Mouse (Mus musculus) heart, postnatal 25 days (tissue): Measurements from ENCODE around the gene H2-Q1. TPM values are rescaled to one million over a fixed set of nuclear protein-coding genes. Genes with fewer than 3 reads are reported as not detected.
"Not testable (repeated sequence)": the region's sequence is repeated elsewhere in the genome, so short reads cannot be mapped to it uniquely, and the experiment has no call there.

Source experiments
- DNase-seq: peaks from one replicate; pipeline ENCODE4 v3.0.0; 2022; ENCODE audit warnings: low spot score
- intact Hi-C: fragments of 180-260 bp; cut with DNase I; formaldehyde crosslinking; loops from one replicate; pipeline ENCODE4 v1.15.1; 2025
- total RNA-seq, 2 experiments: library from RNA; stranded (reverse); gene quantifications; 2 replicates each; pipeline ENCODE4 v1.2.3; 2021

The H2-Q1 gene
- 1 to 10 TPM in 1 of 2 experiments, under 1 TPM in 1; 0.23 to 1.1 TPM for total RNA-seq

DNA sequence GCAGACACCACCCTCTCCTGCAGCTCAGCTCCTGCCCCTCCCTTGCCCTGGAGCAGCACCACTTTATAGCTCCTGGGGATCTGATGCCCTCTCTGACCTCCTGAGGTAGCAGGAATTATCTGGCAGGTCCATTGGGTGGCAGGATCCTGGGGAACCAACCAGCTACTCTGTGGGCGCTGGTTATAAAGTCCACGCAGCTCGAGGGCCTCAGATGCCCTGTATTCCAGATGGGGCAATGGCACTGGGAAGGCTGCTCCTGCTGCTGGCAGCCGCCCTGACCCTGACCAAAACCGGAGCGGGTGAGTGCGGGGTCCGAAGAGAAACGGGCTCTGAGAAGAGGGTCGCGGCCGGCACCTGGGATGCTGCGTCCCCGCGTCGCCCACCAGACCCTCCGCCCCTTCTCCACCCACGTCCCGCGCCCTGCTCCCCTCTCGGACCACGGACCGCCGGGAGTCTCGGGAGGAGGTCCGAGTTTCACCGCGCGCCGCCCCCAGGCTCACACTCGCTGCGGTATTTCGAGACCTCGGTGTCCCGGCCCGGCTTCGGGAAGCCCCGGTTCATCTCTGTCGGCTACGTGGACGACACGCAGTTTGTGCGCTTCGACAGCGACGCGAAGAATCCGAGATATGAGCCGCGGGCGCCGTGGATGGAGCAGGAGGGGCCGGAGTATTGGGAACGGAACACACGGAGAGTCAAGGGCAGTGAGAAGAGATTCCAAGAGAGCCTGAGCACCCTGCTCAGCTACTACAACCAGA, at the start of gene H2-Q1:
Gene H2-Q1 (plus strand): TSS at position 79 of the 755 bp plus-strand sequence.
- intact Hi-C loops: no loop called here

GRCm38 (mm10) chr17:35272249-35272648, 48.0 kb upstream of the H2-Q1 start:
- no peak for DNase-seq
- intact Hi-C loops: no loop called here

More for the DNA sequence above, at the start of gene H2-Q1:
- no peak for DNase-seq

DNA sequence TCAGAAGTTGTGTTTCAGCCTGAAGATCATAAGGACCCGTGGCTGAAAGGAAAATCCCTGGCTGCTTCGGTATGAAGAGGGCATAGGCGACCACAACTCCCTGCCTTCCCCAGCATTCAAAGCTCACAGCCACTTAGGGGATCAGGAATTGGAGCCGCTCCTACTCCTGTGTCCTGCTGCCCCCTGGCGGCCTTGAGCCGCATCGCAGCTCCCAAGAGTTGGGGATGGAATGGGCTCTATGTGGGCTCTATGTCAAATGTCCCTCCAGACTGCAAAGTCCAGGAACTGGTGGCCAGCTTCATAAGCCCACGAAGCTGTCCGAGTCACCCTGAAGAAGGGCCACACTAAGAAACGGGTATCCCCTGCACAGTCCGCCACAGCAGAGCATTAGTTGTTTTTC, 45.4 kb upstream of the H2-Q1 start:
- DNase-seq: peak; percentile 68
- intact Hi-C loops: loop anchor here (1.0 kb wide), 1 partner anchor 16 kb away; no protein-coding TSS in a partner anchor

GRCm38 (mm10) chr17:35276304-35276864, 43.8 kb upstream of the H2-Q1 start:
- intact Hi-C loops: no loop called here
- DNase-seq: no peak

DNA sequence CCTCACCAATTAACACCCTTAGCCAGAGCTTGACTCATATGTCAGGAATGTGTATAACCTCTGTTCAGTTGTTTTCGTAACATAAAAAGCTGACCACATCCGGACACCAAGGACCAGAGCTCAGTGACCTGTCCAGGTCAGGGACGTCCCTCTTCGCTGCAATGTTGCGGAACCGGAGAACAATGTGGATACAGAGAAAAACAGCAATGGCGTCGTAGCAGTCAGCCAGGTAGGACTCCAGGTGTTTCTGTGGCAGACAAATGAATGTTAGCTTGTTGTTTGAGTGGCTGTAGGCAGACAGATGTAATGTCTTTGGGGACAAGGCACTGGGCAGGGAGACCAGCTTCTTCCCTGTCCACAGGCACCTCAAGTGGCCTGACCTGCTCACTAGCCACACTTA, 42.2 kb upstream of the H2-Q1 start:
- no peak for DNase-seq
- intact Hi-C loops: loop anchor here (1.0 to 2.0 kb wide), 2 partner anchors 29 to 1317 kb away; no protein-coding TSS in a partner anchor

GRCm38 (mm10) chr17:35278957-35279688, 41.1 kb upstream of the H2-Q1 start:
- intact Hi-C loops: loop anchor here (1.0 to 2.0 kb wide), 2 partner anchors 28 to 1318 kb away; no protein-coding TSS in a partner anchor
- DNase-seq: no peak

- intact Hi-C loops: no loop called here
- DNase-seq: no peak
Observed at GRCm38 (mm10) chr17:35280276-35280675, 39.9 kb upstream of the H2-Q1 start.

DNA sequence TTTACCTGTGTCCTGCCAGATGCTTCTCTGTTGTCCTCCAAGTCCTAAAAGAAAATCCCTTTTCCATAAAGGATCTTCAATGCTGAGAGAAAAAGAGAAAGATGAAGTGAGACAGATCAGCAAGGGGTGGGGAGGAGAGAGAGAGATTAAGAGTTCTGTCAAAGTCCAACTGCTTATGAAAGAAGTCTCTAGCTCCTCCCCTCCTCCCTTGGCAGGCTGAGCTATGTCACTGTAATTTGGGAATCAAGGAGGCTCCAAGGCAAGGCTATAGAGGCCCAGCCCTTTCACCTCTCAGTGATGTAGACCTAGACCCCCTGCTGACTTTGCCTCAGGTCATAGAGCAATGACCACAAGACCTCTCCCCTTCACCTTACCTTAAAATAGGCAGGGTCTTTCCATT, 34.8 kb upstream of the H2-Q1 start:
- intact Hi-C loops: no loop called here

DNA sequence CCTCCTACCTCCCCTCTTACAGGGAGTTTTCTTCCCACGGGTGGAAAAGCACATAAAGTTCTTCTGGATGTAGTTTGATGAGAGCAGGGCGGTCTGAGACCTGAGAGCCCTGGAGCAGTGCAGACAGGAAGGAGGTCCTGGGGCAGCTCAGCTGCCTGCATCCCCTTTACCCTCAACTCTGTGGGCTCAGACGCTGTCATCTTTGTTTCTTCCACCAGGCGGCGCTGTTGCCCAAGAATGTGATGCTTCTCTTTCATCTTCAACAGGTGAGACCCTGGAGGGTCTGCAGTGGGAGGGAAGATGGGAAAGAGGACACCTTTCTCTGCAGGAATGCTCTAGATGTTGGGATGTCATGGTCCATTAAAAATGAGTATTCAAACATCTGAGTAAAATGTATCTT, 24.4 kb upstream of the H2-Q1 start:
- intact Hi-C loops, DNase-seq: not testable (repeated sequence)

More for the DNA sequence above, 34.8 kb upstream of the H2-Q1 start:
- DNase-seq: no peak

- DNase-seq, intact Hi-C loops: not testable (repeated sequence)
Observed at GRCm38 (mm10) chr17:35300261-35300945, 19.8 kb upstream of the H2-Q1 start.

GRCm38 (mm10) chr17:35301645-35302258, 18.5 kb upstream of the H2-Q1 start:
- peak; percentile 47 for DNase-seq
- intact Hi-C loops: loop anchor here (1.0 kb wide), 2 partner anchors 43 to 1335 kb away; no protein-coding TSS in a partner anchor

- intact Hi-C loops: no loop called here
- DNase-seq: no peak
Observed at GRCm38 (mm10) chr17:35303271-35303670, 16.9 kb upstream of the H2-Q1 start.

DNA sequence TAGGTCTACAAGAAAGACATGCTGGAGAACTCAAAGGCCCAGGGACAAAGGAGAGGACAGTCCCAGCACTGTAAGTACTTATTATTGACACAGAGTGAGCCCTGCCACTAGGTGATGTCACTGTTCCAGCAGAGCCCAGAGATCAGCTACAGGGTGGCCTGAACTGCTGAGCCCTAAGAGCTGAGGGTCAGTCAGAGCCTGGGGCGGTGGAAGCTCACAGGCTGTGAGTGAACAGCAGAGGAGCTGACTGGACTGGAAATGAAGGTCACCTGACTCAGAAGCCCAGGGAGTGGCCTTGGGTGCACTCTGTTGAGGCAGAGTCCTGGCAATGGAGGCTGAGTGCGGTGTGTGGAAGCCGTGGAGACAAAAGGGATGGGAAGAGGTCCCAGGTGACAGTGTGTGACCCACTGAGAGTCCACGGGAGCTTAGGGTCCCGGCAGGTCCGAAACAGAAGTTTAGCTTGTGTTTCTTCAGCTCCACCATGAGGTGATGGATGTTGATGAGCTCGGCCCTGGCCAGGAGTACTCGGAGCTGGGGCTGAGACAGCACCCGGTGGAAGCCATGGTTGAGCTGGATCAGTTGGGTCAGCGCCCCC, 16.4 kb upstream of the H2-Q1 start:
- intact Hi-C loops: loop anchor here (2.0 kb wide), 1 partner anchor 1343 kb away; no protein-coding TSS in a partner anchor
- DNase-seq: no peak

- DNase-seq: no peak
- intact Hi-C loops: loop anchor here (2.0 kb wide), 1 partner anchor 1344 kb away; no protein-coding TSS in a partner anchor
Observed at GRCm38 (mm10) chr17:35304478-35304877, 15.7 kb upstream of the H2-Q1 start.

DNA sequence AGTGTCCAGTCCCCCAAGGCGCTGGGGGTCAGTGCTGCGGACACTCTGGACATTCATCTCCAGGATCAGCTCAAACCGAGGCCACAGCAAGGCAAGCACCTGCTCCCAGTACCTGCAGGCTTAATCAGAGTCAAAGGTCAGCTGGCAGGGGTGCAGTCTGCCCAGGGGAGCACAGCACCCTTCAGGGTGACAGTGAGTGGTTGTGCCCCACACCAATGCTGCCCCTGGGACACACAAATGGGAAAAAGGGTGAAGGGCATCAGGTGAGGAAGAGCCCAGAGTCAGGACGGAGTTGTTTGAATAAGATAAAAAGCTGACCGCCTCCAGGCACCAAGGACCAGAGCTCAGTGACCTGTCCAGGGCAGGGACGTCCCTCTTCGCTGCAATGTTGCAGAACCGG, 15.3 kb upstream of the H2-Q1 start:
- not testable (repeated sequence) for DNase-seq
- intact Hi-C loops: loop anchor here (2.0 kb wide), 1 partner anchor 1344 kb away; no protein-coding TSS in a partner anchor

DNA sequence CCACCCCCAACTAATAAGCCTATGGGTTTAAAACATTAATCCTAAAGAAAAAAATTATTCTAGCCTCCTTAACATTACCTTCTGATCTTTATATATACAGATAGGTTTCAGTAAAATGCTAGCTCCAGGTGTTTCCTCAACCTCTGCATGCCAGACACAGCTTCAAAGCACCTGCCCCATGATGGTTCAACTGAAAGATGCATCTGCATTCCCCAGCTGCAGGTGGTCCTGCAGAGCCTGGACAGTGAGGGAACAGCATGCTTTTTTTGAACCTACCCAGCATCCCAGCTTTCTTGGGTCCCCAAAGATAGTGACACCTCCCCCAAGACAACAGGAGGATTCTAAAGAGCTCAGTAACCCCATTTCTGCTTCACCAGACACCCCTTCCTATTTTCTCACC, 1.5 kb upstream of the H2-Q1 start:
- no peak for DNase-seq
- intact Hi-C loops: loop anchor here (2.0 kb wide), 1 partner anchor 36 kb away; no protein-coding TSS in a partner anchor

- intact Hi-C loops, DNase-seq: not testable (repeated sequence)
Observed at GRCm38 (mm10) chr17:35325124-35325523, 4.9 kb downstream of the H2-Q1 start.

GRCm38 (mm10) chr17:35326000-35326399, 5.8 kb downstream of the H2-Q1 start:
- DNase-seq, intact Hi-C loops: not testable (repeated sequence)

GRCm38 (mm10) chr17:35329714-35330113, 9.5 kb downstream of the H2-Q1 start:
- intact Hi-C loops, DNase-seq: not testable (repeated sequence)
